Mouse (Mus musculus) megakaryocyte, embryonic 14.5 days (primary cell): ENCODE measurements around the gene Angptl1.

Experiments
- FLI1 ChIP-seq: IDR thresholded peaks from 2 replicates; pipeline ENCODE4 v1.6.1; 2012; ENCODE audit warnings: low read length, inconsistent platforms, mixed read lengths
- GATA1 ChIP-seq: IDR thresholded peaks from 3 replicates; pipeline ENCODE4 v1.6.1; 2012; ENCODE audit warnings: mixed read lengths, low read length, inconsistent platforms, borderline replicate concordance

DNA sequence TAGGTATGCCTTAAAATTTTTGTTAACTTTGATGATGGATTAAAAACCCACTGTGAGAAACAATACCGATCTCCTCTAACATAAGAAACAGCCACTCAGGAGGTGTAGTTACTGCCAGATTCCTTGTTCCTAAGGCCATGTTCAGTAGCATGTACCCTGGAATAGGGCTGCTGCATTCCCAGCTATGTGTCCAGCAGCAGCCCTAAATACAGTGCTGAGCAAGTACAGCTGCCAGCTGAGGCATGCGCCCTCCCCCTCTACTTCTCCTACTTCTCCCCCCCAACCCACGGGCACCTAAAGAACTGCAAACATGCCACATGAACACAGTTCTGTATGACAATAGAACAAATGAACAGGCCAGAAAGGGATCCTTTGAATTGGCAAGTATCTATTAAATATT, 25.4 kb downstream of the Angptl1 start:
- no peak for TF ChIP-seq GATA1
- no peak for TF ChIP-seq FLI1
